Mouse (Mus musculus): ENCODE measurements at regions not wholly inside any gene's neighbourhood (a gene's known extent, or its start where the extent isn't known, plus 50 kb on each side); places are given as distances from the start of the nearest gene placed in this dataset.

GRCm38 (mm10) chr11:24397710-24398109, 319.9 kb downstream of the Bcl11a start:
- no peak for DNase-seq

GRCm38 (mm10) chr11:24401151-24401550, 323.3 kb downstream of the Bcl11a start:
- DNase-seq = no peak

- DNase-seq = no peak
Measured at GRCm38 (mm10) chr11:24402127-24402526, 324.3 kb downstream of the Bcl11a start.

- peak; percentile 46 for DNase-seq
Measured at GRCm38 (mm10) chr11:24414804-24415203, 336.9 kb downstream of the Bcl11a start.

- no peak for DNase-seq
Measured at GRCm38 (mm10) chr11:24422066-24422775, 344.4 kb downstream of the Bcl11a start.

GRCm38 (mm10) chr11:24423278-24423677, 345.4 kb downstream of the Bcl11a start:
- DNase-seq = no peak

GRCm38 (mm10) chr11:24426995-24427883, 349.4 kb downstream of the Bcl11a start:
- peak; percentile 36 for DNase-seq

- no peak for DNase-seq
Measured at GRCm38 (mm10) chr11:24448608-24449007, 370.8 kb downstream of the Bcl11a start.

GRCm38 (mm10) chr11:24452267-24452666, 374.4 kb downstream of the Bcl11a start:
- DNase-seq = no peak

GRCm38 (mm10) chr11:24464642-24465041, 386.8 kb downstream of the Bcl11a start:
- DNase-seq = no peak

GRCm38 (mm10) chr11:24467458-24467857, 389.6 kb downstream of the Bcl11a start:
- DNase-seq = no peak

- no peak for DNase-seq
Measured at GRCm38 (mm10) chr11:24470469-24470868, 392.6 kb downstream of the Bcl11a start.

- DNase-seq = no peak
Measured at GRCm38 (mm10) chr11:24472617-24473367, 394.9 kb downstream of the Bcl11a start.

- no peak for DNase-seq
Measured at GRCm38 (mm10) chr11:24473368-24474010, 395.6 kb downstream of the Bcl11a start.

- DNase-seq = peak; percentile 26
Measured at GRCm38 (mm10) chr11:24502722-24503424, 425.0 kb downstream of the Bcl11a start.

- no peak for DNase-seq
Measured at GRCm38 (mm10) chr11:24515568-24515967, 437.7 kb downstream of the Bcl11a start.

- DNase-seq = no peak
Measured at GRCm38 (mm10) chr11:24535462-24535861, 457.6 kb downstream of the Bcl11a start.

- no peak for DNase-seq
Measured at GRCm38 (mm10) chr11:24537721-24538120, 459.9 kb downstream of the Bcl11a start.

- DNase-seq = no peak
Measured at GRCm38 (mm10) chr11:24569655-24570054, 491.8 kb downstream of the Bcl11a start.

- DNase-seq = no peak
Measured at GRCm38 (mm10) chr11:24613529-24613928, 535.7 kb downstream of the Bcl11a start.

- no peak for DNase-seq
Measured at GRCm38 (mm10) chr11:24615436-24615835, 537.6 kb downstream of the Bcl11a start.

GRCm38 (mm10) chr11:24618586-24618985, 540.7 kb downstream of the Bcl11a start:
- no peak for DNase-seq
